ENCODE assay signal across 3 mouse cellular contexts in the genomic region with DNA sequence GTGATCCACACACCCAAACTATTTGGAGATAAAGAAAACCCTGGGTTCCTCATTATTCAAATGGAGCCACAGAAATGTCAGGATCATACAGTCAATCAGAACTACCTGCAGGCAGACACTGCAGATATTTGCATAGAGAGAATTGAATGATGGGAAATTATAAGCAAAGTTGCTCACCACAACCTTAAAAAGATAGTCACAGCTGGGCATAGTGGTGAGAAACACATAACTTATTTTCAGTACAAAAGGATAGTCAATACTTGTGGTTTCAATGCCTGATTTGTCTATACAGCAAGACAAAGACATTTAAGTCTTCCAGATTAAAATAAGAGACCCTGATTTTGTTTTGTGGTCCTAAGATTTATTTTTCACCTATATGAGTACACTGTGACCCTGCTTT.
DNase-seq lines count a peak whose midpoint lies in the region; ATAC-seq and TF ChIP-seq lines count a peak whose summit lies in the region.
"Not testable (repeated sequence)": the region's sequence is repeated elsewhere in the genome, so short reads cannot be mapped to it uniquely, and the experiment has no call there.

No protein-coding gene starts in this region.

- H3K9ac ChIP-seq in CH12.LX (ENCODE audit: insufficient read depth, low read depth); MEL (ENCODE audit: control insufficient read depth, low read depth, low read length, poor library complexity, severe bottlenecking): not testable (repeated sequence)

- not testable (repeated sequence) for TF ChIP-seq EP300 in CH12.LX (IDR thresholded peaks at IDR 0.05; ENCODE audit: low read length); MEL (IDR thresholded peaks at IDR 0.05; ENCODE audit: low read depth in 1 of 2, low read length in 2 of 2)

- not testable (repeated sequence) for H3K36me3 ChIP-seq in CH12.LX (replicated peaks in 1 of 2; ENCODE audit: control insufficient read depth in 1 of 2, insufficient read depth in 1 of 2, low read length in 1 of 2); MEL (ENCODE audit: control insufficient read depth in 1 of 2, insufficient read depth in 2 of 2, low read length in 2 of 2)

- not testable (repeated sequence) for H3K4me2 ChIP-seq in CH12.LX (ENCODE audit: insufficient read depth, low read depth, poor library complexity, severe bottlenecking)

- not testable (repeated sequence) for H3K9me3 ChIP-seq in CH12.LX (replicated peaks; ENCODE audit: low read length); MEL (replicated peaks; ENCODE audit: insufficient read depth, low read length)

- not testable (repeated sequence) for H3K4me3 ChIP-seq in CH12.LX (replicated peaks in 1 of 3; ENCODE audit: low read depth in 2 of 3, low read length in 2 of 3, poor library complexity in 1 of 3); MEL (ENCODE audit: control insufficient read depth in 1 of 2, insufficient read depth in 1 of 2, low read depth in 2 of 2, low read length in 2 of 2)

- TF ChIP-seq CTCF in CH12.LX (conservative IDR thresholded peaks at IDR 0.05 in 1 of 2, IDR thresholded peaks at IDR 0.05 in 1 of 2; ENCODE audit: low read depth in 2 of 2, low read length in 2 of 2); MEL (IDR thresholded peaks at IDR 0.05 in 2 of 3, conservative IDR thresholded peaks at IDR 0.05 in 1 of 3; ENCODE audit: control insufficient read depth in 1 of 3, insufficient read depth in 1 of 3, low read depth in 2 of 3, low read length in 3 of 3, poor library complexity in 1 of 3, severe bottlenecking in 1 of 3): not testable (repeated sequence)

- in situ Hi-C loops in CH12.LX (cut with MboI; ENCODE audit: low pct_ligation_motif_present, low pct_unique_long_range_greater_than_20kb, low sequenced_read_pairs), result not testable (repeated sequence)

- not testable (repeated sequence) for TF ChIP-seq POLR2A in CH12.LX (IDR thresholded peaks at IDR 0.05; ENCODE audit: low read depth, low read length); MEL (IDR thresholded peaks at IDR 0.05; ENCODE audit: control insufficient read depth in 1 of 2, insufficient read depth in 1 of 2, low read depth in 1 of 2, low read length in 2 of 2, poor library complexity in 1 of 2)

- H3K27ac ChIP-seq in CH12.LX (ENCODE audit: insufficient read depth, low read depth); MEL (ENCODE audit: control insufficient read depth, low read depth, low read length): not testable (repeated sequence)

- not testable (repeated sequence) for H3K27me3 ChIP-seq in CH12.LX (replicated peaks); MEL (ENCODE audit: control insufficient read depth in 1 of 2, insufficient read depth in 2 of 2, low read length in 2 of 2)

- dilution Hi-C loops in CH12.LX (cut with MboI; ENCODE audit: extremely low pct_ligation_motif_present, extremely low pct_unique_long_range_greater_than_20kb, low sequenced_read_pairs), result not testable (repeated sequence)

- 0 out of 2 replicates have a peak, but pooled peaks have one; percentile 4 for ATAC-seq in monocyte, adult 5-6 weeks (replicated peaks; ENCODE audit: insufficient number of reproducible peaks, low FRiP score, low TSS enrichment, poor library complexity, severe bottlenecking)

- not testable (repeated sequence) for TF ChIP-seq RAD21 in CH12.LX (IDR thresholded peaks at IDR 0.05; ENCODE audit: low read depth, low read length); MEL (IDR thresholded peaks at IDR 0.05; ENCODE audit: low read depth, low read length)

- not testable (repeated sequence) for DNase-seq in CH12.LX (ENCODE audit: extremely low read depth)
- DNase-seq in MEL (ENCODE audit: low read depth, low spot score), result peak; percentile 30

- not testable (repeated sequence) for H3K79me2 ChIP-seq in CH12.LX (replicated peaks; ENCODE audit: control insufficient read depth, extremely low read depth, insufficient read depth, poor library complexity, severe bottlenecking); MEL (ENCODE audit: control insufficient read depth, insufficient read depth, low read length, poor library complexity)

- not testable (repeated sequence) for H3K4me1 ChIP-seq in CH12.LX (ENCODE audit: control insufficient read depth in 1 of 2, insufficient read depth in 2 of 2); MEL (ENCODE audit: control insufficient read depth in 1 of 2, insufficient read depth in 2 of 2, low read length in 2 of 2)

TF ChIP-seq in CH12.LX, 34 proteins besides CTCF, POLR2A, EP300 and RAD21:
- peak; percentile 56; the same call in 1 of the 2 replicates for TF ChIP-seq TBP (conservative IDR thresholded peaks at IDR 0.05; ENCODE audit: low read depth, low read length)

TF ChIP-seq in MEL, 35 proteins besides CTCF, POLR2A, EP300 and RAD21:
- peak; percentile 60; the same call in 1 of the 2 replicates for TF ChIP-seq TBP (IDR thresholded peaks at IDR 0.05; ENCODE audit: low read depth, low read length)
TF ChIP-seq in MEL: peak in this region for 1; not testable (repeated sequence) for 34.
